Comparison of ENCODE assay signal across 9 mouse cellular contexts in genomic region chr6:28396853-28397457, GRCm38 (mm10). TPM values are rescaled to one million over a fixed set of nuclear protein-coding genes. Genes with fewer than 3 reads are reported as not detected.
DNase-seq lines count a peak whose midpoint lies in the region; ATAC-seq and TF ChIP-seq lines count a peak whose summit lies in the region.
"Had no signal": no experiment of that assay in that cellular context is flagged by ENCODE, and none has a peak within 500 bp of the region (broad histone marks: within the 10 kb centered on the region; RNA-seq: fewer than 3 reads in every experiment).

No protein-coding gene starts in this region.

- no peak overlapping the region for H3K9ac ChIP-seq in heart, embryonic 12.5 days
- H3K9ac ChIP-seq in limb, embryonic 11.5 days (ENCODE audit: low read length), result no peak overlapping the region
- H3K9ac ChIP-seq in neural tube, embryonic 13.5 days, result peak overlapping the region; percentile 72

- WGBS in heart, embryonic 12.5 days, result 3% methylated on average over 19 of the region's 19 CpGs
- under 1% methylated on average over 19 of the region's 19 CpGs for WGBS in forebrain, embryonic 10.5 days
- 2% methylated on average over 19 of the region's 19 CpGs for WGBS in limb, embryonic 11.5 days
- WGBS in neural tube, embryonic 13.5 days, result under 1% methylated on average over 19 of the region's 19 CpGs

- H3K27me3 ChIP-seq in heart, embryonic 12.5 days (replicated peaks), result peaks cover 60% of the 10 kb centered on the region
- H3K27me3 ChIP-seq in E14TG2a.4 (ENCODE audit: insufficient read depth, low read length), result peaks cover 85% of the 10 kb centered on the region
- peaks cover 89% of the 10 kb centered on the region for H3K27me3 ChIP-seq in forebrain, embryonic 10.5 days (ENCODE audit: poor library complexity, severe bottlenecking)
- 0 out of 2 replicates have a peak, but pooled peaks cover 9% of the 10 kb centered on the region for H3K27me3 ChIP-seq in limb, embryonic 11.5 days (ENCODE audit: control insufficient read depth, insufficient read depth, low read length)
- peaks cover 9% of the 10 kb centered on the region for H3K27me3 ChIP-seq in neural tube, embryonic 13.5 days

- no peak for TF ChIP-seq CTCF in E14TG2a.4 (conservative IDR thresholded peaks at IDR 0.05; ENCODE audit: low read length)

- no peak for DNase-seq in heart, adult 8-10 months (ENCODE audit: low spot score)
- peak; percentile 57 for DNase-seq in forebrain, embryonic 10.5 days (ENCODE audit: extremely low spot score, low spot score)
- peak; percentile 63 for DNase-seq in limb, embryonic 11.5 days (ENCODE audit: low spot score)
- no peak for DNase-seq in c-Kit-positive CD71-positive TER-119-positive erythroid progenitor cells, embryonic 14.5 days (ENCODE audit: low spot score)
- no peak for DNase-seq in testis, postnatal 14 days (ENCODE audit: low spot score)

- peak overlapping the region; percentile 73 for H3K4me2 ChIP-seq in heart, embryonic 12.5 days
- H3K4me2 ChIP-seq in limb, embryonic 11.5 days (ENCODE audit: low read depth, severe bottlenecking), result peak overlapping the region; percentile 57
- peak overlapping the region; percentile 86 for H3K4me2 ChIP-seq in neural tube, embryonic 13.5 days

- 0 out of 2 replicates have a peak, but pooled peaks cover 4% of the 10 kb centered on the region for H3K4me1 ChIP-seq in heart, embryonic 12.5 days (replicated peaks)
- H3K4me1 ChIP-seq in E14TG2a.4 (replicated peaks; ENCODE audit: low read depth, low read length), result peaks cover 26% of the 10 kb centered on the region
- peaks cover 23% of the 10 kb centered on the region for H3K4me1 ChIP-seq in forebrain, embryonic 10.5 days
- H3K4me1 ChIP-seq in limb, embryonic 11.5 days (ENCODE audit: control insufficient read depth, insufficient read depth, low read length), result no peaks in the 10 kb centered on the region
- H3K4me1 ChIP-seq in neural tube, embryonic 13.5 days (replicated peaks), result peaks cover 28% of the 10 kb centered on the region

- peaks cover 13% of the 10 kb centered on the region; the same call in 1 of the 2 replicates for H3K9me3 ChIP-seq in heart, embryonic 12.5 days (replicated peaks)
- H3K9me3 ChIP-seq in E14TG2a.4 (ENCODE audit: low read length), result peaks cover 5% of the 10 kb centered on the region; the same call in 1 of the 2 replicates
- peaks cover 9% of the 10 kb centered on the region for H3K9me3 ChIP-seq in forebrain, embryonic 10.5 days
- peaks cover 3% of the 10 kb centered on the region; the same call in 1 of the 2 replicates for H3K9me3 ChIP-seq in limb, embryonic 11.5 days (ENCODE audit: control insufficient read depth, low read length)
- peaks cover 9% of the 10 kb centered on the region; the same call in 1 of the 2 replicates for H3K9me3 ChIP-seq in neural tube, embryonic 13.5 days

- H3K36me3 ChIP-seq in heart, embryonic 12.5 days, result no peaks in the 10 kb centered on the region
- H3K36me3 ChIP-seq in E14TG2a.4 (ENCODE audit: insufficient read depth, low read length), result no peaks in the 10 kb centered on the region
- H3K36me3 ChIP-seq in forebrain, embryonic 10.5 days (replicated peaks), result no peaks in the 10 kb centered on the region
- no peaks in the 10 kb centered on the region for H3K36me3 ChIP-seq in limb, embryonic 11.5 days (ENCODE audit: control insufficient read depth, insufficient read depth, low read length)
- H3K36me3 ChIP-seq in neural tube, embryonic 13.5 days, result no peaks in the 10 kb centered on the region

- no peak for ATAC-seq in heart, embryonic 12.5 days (ENCODE audit: insufficient number of reproducible peaks, low FRiP score)
- no peak for ATAC-seq in limb, embryonic 11.5 days (ENCODE audit: insufficient number of reproducible peaks, low FRiP score, low TSS enrichment, low read depth)
- ATAC-seq in neural tube, embryonic 13.5 days (ENCODE audit: low read depth), result no peak

- peak overlapping the region; percentile 44 for H3K4me3 ChIP-seq in heart, embryonic 12.5 days
- H3K4me3 ChIP-seq in E14TG2a.4 (replicated peaks; ENCODE audit: low read length), result peak overlapping the region; percentile 72
- H3K4me3 ChIP-seq in forebrain, embryonic 10.5 days, result peak overlapping the region; percentile 58
- peak overlapping the region; percentile 28 for H3K4me3 ChIP-seq in limb, embryonic 11.5 days (ENCODE audit: low read depth, low read length)
- H3K4me3 ChIP-seq in neural tube, embryonic 13.5 days, result peak overlapping the region; percentile 50

- H3K27ac ChIP-seq in heart, embryonic 12.5 days (ENCODE audit: poor library complexity, severe bottlenecking), result no peak overlapping the region
- H3K27ac ChIP-seq in forebrain, embryonic 10.5 days, result peak overlapping the region; percentile 88
- no peak overlapping the region for H3K27ac ChIP-seq in limb, embryonic 11.5 days (replicated peaks; ENCODE audit: low read depth, low read length)
- H3K27ac ChIP-seq in neural tube, embryonic 13.5 days (replicated peaks), result peak overlapping the region; percentile 61; the same call in 1 of the 2 replicates

RNA-seq across cellular contexts. Expression of gene Zfp800, which starts 0.8 kb away (rescaled TPM):
- polyA plus RNA-seq in heart, embryonic 12.5 days (2016; fragmentation: Nextera tagmentation; extraction: Ambion mirVana), result 16.8 and 17.1 TPM in 2 replicates
- 10 to 100 TPM in 1 of 4 experiments, 1 to 10 TPM in 3; 7.7 to 11.9 (median 8.3) TPM for total RNA-seq in heart, adult 8-10 months (2022)
- 22.0 and 22.8 TPM in 2 replicates for polyA plus RNA-seq in forebrain, embryonic 10.5 days (2016; fragmentation: Nextera tagmentation; extraction: Ambion mirVana)
- 12.5 and 14.6 TPM in 2 replicates for polyA plus RNA-seq in limb, embryonic 11.5 days (2014; fragmentation: Nextera tagmentation; extraction: Ambion mirVana)
- 20.5 and 23.5 TPM in 2 replicates for polyA plus RNA-seq in neural tube, embryonic 13.5 days (2015; fragmentation: Nextera tagmentation; extraction: Ambion mirVana)

RNA-seq across cellular contexts. Expression of gene Arf5, which starts 26.4 kb away (rescaled TPM):
- polyA plus RNA-seq in heart, embryonic 12.5 days (2016; fragmentation: Nextera tagmentation; extraction: Ambion mirVana), result 239 TPM in 2 replicates
- total RNA-seq in heart, adult 8-10 months (2022), result 100 to 1,000 TPM; 135 to 166 (median 152) TPM
- 269 and 281 TPM in 2 replicates for polyA plus RNA-seq in forebrain, embryonic 10.5 days (2016; fragmentation: Nextera tagmentation; extraction: Ambion mirVana)
- 302 and 320 TPM in 2 replicates for polyA plus RNA-seq in limb, embryonic 11.5 days (2014; fragmentation: Nextera tagmentation; extraction: Ambion mirVana)
- polyA plus RNA-seq in neural tube, embryonic 13.5 days (2015; fragmentation: Nextera tagmentation; extraction: Ambion mirVana), result 336 and 392 TPM in 2 replicates

RNA-seq across cellular contexts. Expression of gene Fscn3, which starts 30.6 kb away (rescaled TPM):
- not detected in 2 replicates for polyA plus RNA-seq in heart, embryonic 12.5 days (2016; fragmentation: Nextera tagmentation; extraction: Ambion mirVana)
- not detected for total RNA-seq in heart, adult 8-10 months (2022)
- polyA plus RNA-seq in forebrain, embryonic 10.5 days (2016; fragmentation: Nextera tagmentation; extraction: Ambion mirVana), result 0.14 TPM in 1 of 2 replicates, not detected in the other
- not detected in 2 replicates for polyA plus RNA-seq in limb, embryonic 11.5 days (2014; fragmentation: Nextera tagmentation; extraction: Ambion mirVana)
- polyA plus RNA-seq in neural tube, embryonic 13.5 days (2015; fragmentation: Nextera tagmentation; extraction: Ambion mirVana), result not detected in 2 replicates
- total RNA-seq: layer of hippocampus, postnatal 10 days had no signal

RNA-seq across cellular contexts. Expression of gene Gcc1, which starts 31.2 kb away (rescaled TPM):
- 8.5 and 10.1 TPM in 2 replicates for polyA plus RNA-seq in heart, embryonic 12.5 days (2016; fragmentation: Nextera tagmentation; extraction: Ambion mirVana)
- 10 to 100 TPM in 1 of 4 experiments, 1 to 10 TPM in 3; 7.7 to 12.3 (median 8.9) TPM for total RNA-seq in heart, adult 8-10 months (2022)
- polyA plus RNA-seq in forebrain, embryonic 10.5 days (2016; fragmentation: Nextera tagmentation; extraction: Ambion mirVana), result 10.6 and 11.2 TPM in 2 replicates
- polyA plus RNA-seq in limb, embryonic 11.5 days (2014; fragmentation: Nextera tagmentation; extraction: Ambion mirVana), result 7.3 and 8.0 TPM in 2 replicates
- 10.0 and 12.5 TPM in 2 replicates for polyA plus RNA-seq in neural tube, embryonic 13.5 days (2015; fragmentation: Nextera tagmentation; extraction: Ambion mirVana)

RNA-seq across cellular contexts. Expression of gene Pax4, which starts 52.2 kb away (rescaled TPM):
- not detected in 2 replicates for polyA plus RNA-seq in heart, embryonic 12.5 days (2016; fragmentation: Nextera tagmentation; extraction: Ambion mirVana)
- total RNA-seq in heart, adult 8-10 months (2022), result not detected
- 0.12 TPM in 1 of 2 replicates, not detected in the other for polyA plus RNA-seq in forebrain, embryonic 10.5 days (2016; fragmentation: Nextera tagmentation; extraction: Ambion mirVana)
- polyA plus RNA-seq in limb, embryonic 11.5 days (2014; fragmentation: Nextera tagmentation; extraction: Ambion mirVana), result not detected in 2 replicates
- not detected in 2 replicates for polyA plus RNA-seq in neural tube, embryonic 13.5 days (2015; fragmentation: Nextera tagmentation; extraction: Ambion mirVana)
- total RNA-seq: layer of hippocampus, postnatal 10 days had no signal

Comparison
In these comparisons a context has a peak if more than half of its experiments do, and no peak if none do; other contexts are left out.
1. H3K27ac ChIP-seq: peak in forebrain, embryonic 10.5 days (single experiment) and neural tube, embryonic 13.5 days (single experiment); none in heart, embryonic 12.5 days (single experiment) and limb, embryonic 11.5 days (single experiment).
2. DNase-seq: peak in forebrain, embryonic 10.5 days (single experiment) and limb, embryonic 11.5 days (single experiment); none in heart, adult 8-10 months (single experiment), c-Kit-positive CD71-positive TER-119-positive erythroid progenitor cells, embryonic 14.5 days (single experiment) and testis, postnatal 14 days (single experiment).
3. Peak in every context shown above with its lines, with median percentiles within 50 percentile points of each other: H3K4me2 ChIP-seq and H3K4me3 ChIP-seq.